Mouse (Mus musculus) CH12F3 (cell line): ENCODE measurements around the gene Psmd1.
"Not testable (repeated sequence)": the region's sequence is repeated elsewhere in the genome, so short reads cannot be mapped to it uniquely, and the experiment has no call there.

Source experiments
- in situ Hi-C: fragments of 300-500 bp; cut with MboI; formaldehyde crosslinking; loops from 2 replicates; pipeline ENCODE4 v1.14.3; 2020; ENCODE audit warnings: low sequenced_read_pairs

The Psmd1 gene

DNA sequence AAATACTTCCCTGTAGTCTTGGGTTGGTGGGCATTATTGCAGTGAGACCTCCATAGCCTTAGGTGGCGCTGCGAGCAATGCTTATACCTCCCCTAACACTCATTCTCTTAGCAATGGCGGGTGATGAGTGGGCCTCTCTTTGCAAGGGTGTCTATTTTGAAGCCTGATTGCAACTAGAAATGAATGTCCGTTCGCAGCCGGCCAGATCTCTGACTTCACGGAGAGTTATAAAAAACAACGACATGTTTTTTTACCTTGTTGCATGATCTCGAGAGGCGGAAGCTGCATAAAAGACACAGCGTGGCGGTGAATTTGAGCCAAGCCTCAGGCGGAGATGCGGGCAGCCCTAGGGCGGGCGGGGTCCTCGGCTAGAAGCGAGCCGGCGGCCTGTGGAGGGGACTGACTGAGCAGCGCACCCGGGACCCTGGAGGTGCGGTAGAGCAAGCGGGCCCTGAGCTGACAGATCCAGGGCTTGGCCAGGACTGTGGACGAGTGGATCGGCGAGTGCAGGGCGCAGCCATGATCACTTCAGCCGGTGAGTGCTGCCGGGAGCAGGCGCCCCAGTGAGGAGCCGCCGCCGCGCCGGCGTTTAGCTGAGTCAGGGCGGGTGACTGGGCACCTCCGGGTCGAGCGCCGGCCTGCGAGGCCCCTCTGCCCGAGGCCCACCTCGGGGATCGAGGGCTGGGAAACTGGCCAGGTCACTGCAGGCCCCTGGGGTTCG is at the start of gene Psmd1:
Gene Psmd1 (plus strand): TSS at position 117 of the 721 bp plus-strand sequence.
- in situ Hi-C loops: no loop called here

DNA sequence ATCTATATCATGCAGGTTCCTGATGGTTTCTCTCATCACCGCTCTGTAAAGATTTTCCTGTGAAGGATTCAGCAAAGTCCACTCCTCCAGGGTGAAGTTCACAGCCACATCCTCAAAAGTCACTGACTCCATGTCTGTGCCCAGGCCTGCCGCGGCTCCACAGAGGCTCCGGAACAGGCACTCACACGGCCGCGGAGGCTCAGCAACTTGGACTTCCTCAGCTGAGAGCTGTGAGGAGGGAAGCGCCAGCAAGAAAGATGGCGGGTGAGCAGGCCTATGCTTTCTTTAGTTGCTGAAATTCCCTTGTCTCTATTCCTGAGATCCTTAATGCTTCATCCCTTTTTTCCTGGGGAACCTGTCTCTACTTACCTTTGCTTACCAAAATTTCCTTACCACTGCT is 48.4 kb upstream of the Psmd1 start:
- in situ Hi-C loops: not testable (repeated sequence)

DNA sequence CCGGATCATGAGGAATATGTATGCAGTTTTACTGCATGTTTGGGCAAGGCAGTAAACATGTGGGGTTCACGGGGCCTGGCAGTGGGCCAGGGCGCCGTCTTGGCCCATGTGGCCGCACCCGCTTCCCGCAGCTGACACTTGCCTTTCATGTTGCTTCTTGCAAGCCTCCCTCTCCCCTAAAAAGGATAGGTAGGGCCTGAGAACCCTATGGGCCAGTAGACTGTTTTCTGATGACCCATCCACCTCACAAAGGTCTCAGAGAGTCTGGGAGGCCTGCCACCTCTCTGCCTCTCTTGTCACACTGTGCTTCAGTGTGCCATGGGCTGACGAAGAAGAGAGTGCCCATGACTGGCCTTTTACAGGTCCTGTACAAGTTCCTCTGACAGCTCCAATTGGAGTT is 47.7 kb upstream of the Psmd1 start, which contains the start of gene Spata3:
Gene Spata3 (plus strand): TSS at position 301 of the 400 bp plus-strand sequence.
- in situ Hi-C loops: no loop called here

- in situ Hi-C loops: no loop called here
Measured at GRCm38 (mm10) chr1:86018235-86019055, 45.7 kb upstream of the Psmd1 start.

GRCm38 (mm10) chr1:86021365-86021989 is 42.7 kb upstream of the Psmd1 start:
- in situ Hi-C loops: no loop called here

DNA sequence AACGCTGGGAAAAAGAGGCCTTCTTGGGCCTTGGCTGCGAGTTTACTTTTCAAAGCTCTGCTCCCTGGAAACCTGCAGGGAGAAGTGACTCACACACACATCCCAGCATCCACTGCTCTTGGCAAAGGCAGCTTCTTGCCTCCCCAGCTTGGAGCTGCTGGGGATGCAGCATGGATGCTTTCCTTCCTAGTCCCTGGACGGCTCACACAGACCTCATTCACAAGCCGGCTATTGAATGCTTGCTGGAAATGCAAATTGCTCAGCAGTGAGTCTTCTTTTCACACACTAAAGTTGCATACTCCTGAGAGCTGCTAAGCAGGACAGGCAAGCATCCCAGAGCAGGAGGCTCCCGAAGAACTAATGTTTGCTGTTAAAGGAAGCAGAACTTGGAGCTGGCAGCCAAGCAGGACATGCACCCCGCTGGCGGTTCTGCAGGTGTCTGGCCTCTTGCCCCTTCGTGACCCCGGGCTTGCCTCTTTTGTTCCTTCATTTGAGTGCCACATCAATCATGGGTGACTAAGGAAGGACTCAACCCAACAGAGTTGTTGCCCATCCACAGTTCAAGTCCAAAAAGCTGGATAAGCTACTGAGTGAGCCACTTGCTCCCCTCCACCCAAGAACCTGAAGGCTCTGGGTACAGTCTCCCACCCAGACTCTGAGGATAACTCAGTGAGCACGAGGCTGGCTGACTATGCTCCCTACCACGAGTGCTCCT is 31.8 kb upstream of the Psmd1 start:
- in situ Hi-C loops: no loop called here

DNA sequence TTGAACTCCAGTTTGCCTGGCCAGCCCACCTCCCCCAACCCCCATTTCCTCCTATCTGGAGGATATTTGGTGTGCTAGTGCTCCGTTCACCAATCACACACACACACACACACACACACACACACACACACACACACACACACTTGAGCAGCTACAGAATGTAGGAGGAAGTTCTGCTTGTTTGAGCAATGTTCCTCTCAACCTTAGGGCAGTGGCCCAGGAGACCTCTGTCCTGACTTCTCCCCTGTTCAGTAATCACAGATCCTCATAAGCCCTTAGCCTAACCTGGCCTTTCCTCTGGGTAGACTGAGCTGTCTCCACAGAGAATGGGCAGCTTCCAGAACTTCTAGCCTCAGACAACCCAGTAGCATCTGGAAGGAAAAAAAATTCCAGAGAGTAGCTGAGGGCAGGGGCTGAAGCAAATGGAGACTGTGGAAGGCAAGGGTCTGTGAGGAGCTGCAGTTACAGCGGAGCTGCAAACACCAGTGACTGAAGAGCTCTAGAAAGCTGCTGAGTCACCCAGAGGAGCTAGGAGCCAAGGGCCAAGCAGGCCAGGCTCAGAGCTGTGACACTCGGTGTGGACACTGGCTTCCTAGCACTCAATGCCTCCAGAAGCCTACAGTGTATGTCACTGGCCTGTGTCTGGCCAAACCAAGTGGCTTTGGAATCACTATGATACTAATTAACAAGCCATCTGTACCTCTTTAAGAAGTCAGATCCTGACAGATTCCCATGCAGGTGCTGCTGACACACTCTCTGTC is 25.8 kb upstream of the Psmd1 start:
- in situ Hi-C loops: no loop called here

DNA sequence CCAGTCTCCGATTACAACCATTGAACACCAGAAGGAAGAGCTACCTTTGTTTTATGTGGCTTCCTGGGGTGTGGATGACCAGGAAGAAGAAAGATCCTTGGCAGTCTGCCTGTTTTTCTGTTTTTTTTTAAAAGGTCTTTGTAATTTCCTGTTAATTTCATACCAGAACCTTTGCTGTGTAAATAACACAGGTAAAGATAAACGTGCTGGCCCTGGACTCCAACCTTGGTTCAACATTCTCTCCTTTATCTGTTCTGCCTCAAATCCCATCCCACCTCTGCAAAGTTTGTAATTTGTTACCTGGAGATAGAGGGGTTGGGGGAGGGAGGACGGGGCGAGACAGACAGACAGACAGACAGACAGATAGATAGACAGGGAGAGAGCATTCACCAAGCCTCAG is 24.1 kb upstream of the Psmd1 start:
- in situ Hi-C loops: no loop called here

DNA sequence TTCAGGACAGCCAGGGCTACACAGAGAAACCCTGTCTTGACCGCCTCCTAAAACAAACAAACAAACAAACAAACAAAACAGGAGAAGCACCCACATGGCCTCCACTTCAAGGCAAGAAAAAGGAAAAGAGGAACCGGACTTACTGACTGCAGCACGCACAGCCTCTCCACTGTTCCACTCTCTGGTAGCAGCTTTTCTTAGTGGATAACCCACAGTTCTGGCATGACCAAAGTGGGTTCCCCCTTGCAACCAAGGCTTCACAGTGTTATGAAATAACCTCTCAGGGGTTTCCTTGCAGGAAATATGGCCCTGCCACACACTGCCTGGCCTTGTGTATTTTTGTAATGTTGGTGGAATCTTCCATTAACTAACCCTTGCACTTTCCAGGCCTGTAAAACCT is 23.4 kb upstream of the Psmd1 start:
- in situ Hi-C loops: no loop called here

DNA sequence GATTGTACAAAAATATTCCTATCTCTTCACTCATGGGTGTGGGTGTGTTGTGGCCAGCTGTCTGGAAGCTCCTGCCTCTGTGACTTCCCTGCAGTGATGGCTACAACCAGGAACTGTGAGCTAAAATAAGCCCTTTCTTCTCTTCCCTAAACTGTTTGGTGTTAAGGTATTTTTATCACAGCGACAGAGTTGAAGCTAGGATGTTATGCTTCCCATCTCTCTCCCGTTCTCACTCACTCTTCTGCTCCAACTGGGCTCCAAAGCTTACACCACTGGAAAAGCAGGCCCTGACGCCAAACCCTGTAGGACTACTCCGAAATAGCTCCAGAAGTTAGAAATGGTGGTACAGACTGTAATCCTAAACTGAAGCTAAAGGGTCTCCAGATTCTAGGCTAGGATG is 19.1 kb upstream of the Psmd1 start:
- in situ Hi-C loops: no loop called here

GRCm38 (mm10) chr1:86045848-86046805 is 18.1 kb upstream of the Psmd1 start, which contains the start of gene 2810459M11Rik:
Gene 2810459M11Rik, plus strand, starts transcription at chr1:86045863.
- in situ Hi-C loops: no loop called here

DNA sequence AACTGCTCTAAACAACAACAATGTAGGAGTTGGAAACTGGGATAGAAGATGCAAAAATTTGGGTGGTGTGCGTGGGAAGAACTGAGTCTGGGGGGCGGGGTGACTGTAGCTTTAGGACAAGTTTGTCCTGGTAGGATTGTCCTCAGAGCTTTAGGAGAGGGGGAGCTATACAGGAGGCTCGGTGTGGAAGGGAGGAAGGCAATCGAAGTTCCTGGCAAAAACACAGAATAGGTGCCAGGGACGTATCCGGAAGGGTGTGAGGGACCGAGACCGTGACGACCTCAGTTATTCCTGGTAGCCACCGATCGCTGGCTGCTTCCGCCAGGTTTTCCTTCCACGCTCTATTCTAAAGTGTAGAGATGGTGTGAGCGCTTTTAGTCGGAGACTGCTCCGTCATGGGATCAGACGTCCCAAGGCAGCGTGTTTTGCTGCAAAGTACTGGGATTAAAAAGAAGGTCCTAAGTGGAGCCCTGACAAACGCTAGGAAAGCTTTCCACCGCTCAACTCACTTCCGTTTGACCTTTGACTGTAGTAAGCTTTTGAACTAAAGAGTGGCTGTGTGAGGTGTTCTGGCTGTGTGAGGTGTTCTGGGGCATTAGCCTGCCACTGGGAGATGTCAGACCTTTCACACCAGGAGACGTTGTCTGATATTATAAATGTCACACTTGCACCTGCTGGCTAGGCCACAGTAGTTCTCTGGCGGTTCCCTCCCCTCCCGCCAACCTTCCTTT is 17.2 kb upstream of the Psmd1 start:
- in situ Hi-C loops: no loop called here

DNA sequence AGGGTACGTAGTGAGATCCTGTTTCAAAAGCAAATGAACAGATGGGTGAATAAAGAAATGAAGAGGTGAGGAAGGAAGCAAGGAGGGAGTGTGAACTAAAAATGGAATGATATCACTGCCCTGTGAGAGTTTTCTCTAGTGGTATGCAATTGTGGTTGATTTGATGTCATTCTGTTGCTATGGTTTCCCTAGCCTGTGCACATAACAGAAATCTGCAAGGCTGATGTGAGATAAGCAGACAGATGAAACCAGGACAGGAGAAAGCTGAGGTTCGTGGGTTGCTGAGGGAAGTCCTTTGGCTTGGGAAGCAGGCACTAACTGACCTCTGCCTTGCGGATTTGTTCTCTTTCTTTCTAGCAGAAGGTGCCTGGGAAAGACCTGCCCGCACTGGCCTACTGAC is 16.0 kb upstream of the Psmd1 start:
- in situ Hi-C loops: no loop called here

GRCm38 (mm10) chr1:86048744-86049143 is 15.4 kb upstream of the Psmd1 start:
- in situ Hi-C loops: no loop called here

DNA sequence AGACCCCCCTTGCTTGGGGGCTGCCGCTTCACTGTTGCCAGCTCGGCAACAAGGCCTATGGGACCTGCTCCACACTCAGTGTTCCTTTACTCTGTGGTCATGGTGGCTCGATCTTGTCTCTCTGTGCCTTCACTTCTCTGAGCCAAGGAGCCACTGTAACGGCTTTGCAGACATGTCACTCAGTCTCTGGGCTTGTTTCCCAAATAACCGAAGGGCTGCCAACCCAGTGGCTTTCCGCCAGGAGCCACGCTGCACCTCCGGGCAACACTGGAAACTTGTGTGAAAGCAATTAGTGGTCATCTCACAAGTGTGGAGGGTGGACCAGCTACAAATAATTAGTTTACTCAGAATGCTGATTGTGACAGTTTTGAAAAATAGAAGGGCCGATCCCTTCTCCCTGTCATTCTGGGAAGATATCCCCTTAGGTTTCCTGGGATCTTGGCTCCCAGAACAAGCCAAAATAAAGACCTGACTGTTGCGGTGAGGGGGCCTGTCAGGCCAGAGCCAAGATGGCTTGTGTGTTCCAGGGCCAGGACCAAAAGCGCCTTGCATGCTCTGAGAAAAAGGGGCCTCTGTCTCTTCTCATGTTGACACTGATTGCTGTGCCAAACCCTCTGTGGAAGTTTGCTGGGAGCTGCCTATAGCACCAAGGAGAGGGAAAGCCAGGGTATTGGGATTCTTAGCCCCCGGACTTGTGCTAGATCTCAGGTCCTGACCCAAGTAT is 10.8 kb upstream of the Psmd1 start:
- in situ Hi-C loops: no loop called here

DNA sequence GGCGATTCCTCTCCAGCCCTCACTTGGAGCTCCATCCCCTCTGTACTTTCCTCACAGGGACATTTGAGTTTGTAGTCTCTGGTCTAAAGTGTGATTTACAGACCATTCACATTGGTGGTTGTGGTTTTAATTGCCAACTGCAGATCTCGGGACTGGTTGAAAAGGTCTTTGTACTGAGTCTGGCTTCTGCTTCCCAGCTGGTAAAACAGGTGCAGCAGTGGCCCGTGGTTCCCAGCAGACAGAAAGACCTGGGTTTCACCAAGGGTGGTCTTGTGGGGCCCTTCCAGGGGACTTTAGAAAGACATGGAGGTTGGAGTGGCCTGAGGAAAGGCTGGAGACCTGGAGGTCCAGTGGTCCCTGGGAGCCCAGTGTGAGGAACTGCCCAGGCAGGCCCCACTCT is 9.2 kb upstream of the Psmd1 start:
- in situ Hi-C loops: no loop called here

DNA sequence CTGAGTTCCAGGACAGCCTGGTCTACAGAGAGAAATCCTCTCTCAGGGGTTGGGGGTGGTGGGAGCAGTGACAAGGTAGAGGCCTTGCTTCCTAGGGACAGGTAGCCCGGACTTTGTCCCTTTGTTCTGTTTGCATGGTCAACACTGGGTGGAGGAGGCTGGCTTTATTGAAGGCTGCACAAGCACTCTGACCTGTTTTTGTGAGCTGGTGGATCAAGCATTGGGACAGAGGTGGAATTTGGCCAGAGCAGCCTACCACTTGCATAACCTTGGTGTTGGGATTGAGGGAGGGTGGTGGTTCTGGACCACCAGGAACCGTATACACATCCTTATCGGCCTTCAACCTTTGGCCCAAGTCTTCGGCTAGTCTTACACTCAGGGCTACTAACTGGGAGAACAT is 7.9 kb upstream of the Psmd1 start:
- in situ Hi-C loops: no loop called here
